Comparison of ENCODE assay signal across 19 mouse cellular contexts in the genomic region with DNA sequence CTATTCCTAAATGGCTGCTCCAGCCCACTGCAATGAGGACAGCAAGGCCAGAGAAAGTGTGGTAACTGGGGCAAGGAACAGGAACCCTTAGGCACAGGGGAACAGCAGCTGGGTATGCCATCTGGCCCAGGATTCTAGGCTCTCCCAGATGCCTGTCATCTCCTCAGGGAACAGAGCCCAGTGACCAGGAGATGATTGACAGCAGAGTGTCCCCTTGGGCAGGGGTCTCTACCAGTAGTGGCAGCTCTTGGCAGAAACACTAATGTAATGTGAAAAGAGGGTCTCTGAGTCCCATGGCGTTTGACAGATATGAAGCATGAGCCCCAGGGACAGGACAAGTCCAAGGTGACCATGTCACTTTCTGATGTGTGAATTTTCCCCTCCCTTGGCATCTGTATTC.
DNase-seq lines count a peak whose midpoint lies in the region; ATAC-seq and TF ChIP-seq lines count a peak whose summit lies in the region.
"Had no signal": no experiment of that assay in that cellular context is flagged by ENCODE, and none has a peak within 500 bp of the region (broad histone marks: within the 10 kb centered on the region; RNA-seq: fewer than 3 reads in every experiment).

No protein-coding gene starts in this region.

- no peak for TF ChIP-seq CTCF in left cerebral cortex, adult 2 months (IDR thresholded peaks at IDR 0.05)

- intact Hi-C loops in heart, postnatal 25 days (cut with DNase I): no loop called here
- intact Hi-C loops in left cerebral cortex, adult 2 months (cut with DNase I): no loop called here
- intact Hi-C loops in left cerebral cortex, postnatal 4 days (cut with DNase I): no loop called here

- DNase-seq in heart, adult 11 months: peak; percentile 80
- DNase-seq in heart, postnatal 25 days (ENCODE audit: low spot score): no peak
- DNase-seq in left cerebral cortex, adult 2 months (ENCODE audit: extremely low spot score in 1 of 2, low spot score in 2 of 2): no peak
- DNase-seq in left cerebral cortex, postnatal 4 days: no peak
- DNase-seq in right cerebral cortex, postnatal 14 days: peak; percentile 4
- DNase-seq in right cerebral cortex, adult 18-20 months: no peak
- DNase-seq: adrenal gland, adult 8-10 months; adrenal gland, postnatal 14 days; adrenal gland, postnatal 36 days; cerebellum, adult 18-20 months; cerebellum, adult 8-10 months had no signal

- no peak for ATAC-seq in erythroblast, adult 5-6 weeks (replicated peaks; ENCODE audit: low FRiP score, poor library complexity, severe bottlenecking)
- ATAC-seq: forebrain, embryonic 14.5 days; forebrain, embryonic 16.5 days had no signal

- no peak overlapping the region for H3K4me3 ChIP-seq in left cerebral cortex, adult 2 months
- H3K4me3 ChIP-seq: embryonic facial prominence, embryonic 10.5 days; embryonic facial prominence, embryonic 12.5 days; erythroblast, embryonic 14.5 days; forebrain, embryonic 10.5 days; forebrain, embryonic 12.5 days had no signal

- peak overlapping the region; percentile 48; the same call in 1 of the 2 replicates for H3K27ac ChIP-seq in left cerebral cortex, adult 2 months
- H3K27ac ChIP-seq: embryonic facial prominence, embryonic 10.5 days; embryonic facial prominence, embryonic 12.5 days; forebrain, embryonic 10.5 days; forebrain, embryonic 12.5 days had no signal

Comparison
In these comparisons a context has a peak if more than half of its experiments do, and no peak if none do; other contexts are left out.
1. DNase-seq: peak in heart, adult 11 months (single experiment) and right cerebral cortex, postnatal 14 days (single experiment); none in heart, postnatal 25 days (single experiment), left cerebral cortex, adult 2 months (0 of 2), left cerebral cortex, postnatal 4 days (single experiment) and right cerebral cortex, adult 18-20 months (single experiment).